Comparison of ENCODE assay signal across 8 mouse cellular contexts in genomic region chr5:33982731-33983259, GRCm38 (mm10). TPM values are rescaled to one million over a fixed set of nuclear protein-coding genes. Genes with fewer than 3 reads are reported as not detected.
A peak's percentile ranks its signal among the peaks of the same experiment; 100 is the strongest.
DNase-seq lines count a peak whose midpoint lies in the region; ATAC-seq lines count a peak whose summit lies in the region.

No protein-coding gene starts in this region.

- 5% methylated on average over 26 of the region's 26 CpGs for WGBS in heart, embryonic 15.5 days
- 4% methylated on average over 26 of the region's 26 CpGs for WGBS in forebrain, embryonic 12.5 days
- 8% methylated on average over 26 of the region's 26 CpGs for WGBS in liver, embryonic 16.5 days (ENCODE audit: insufficient replicate concordance)

- H3K4me3 ChIP-seq in heart, embryonic 15.5 days, result peak overlapping the region; percentile 71
- peak overlapping the region; percentile 92 for H3K4me3 ChIP-seq in forebrain, embryonic 12.5 days (replicated peaks)
- H3K4me3 ChIP-seq in liver, embryonic 16.5 days (ENCODE audit: low read depth, low read length), result peak overlapping the region; percentile 59

- H3K27ac ChIP-seq in heart, embryonic 15.5 days, result peak overlapping the region; percentile 55
- peak overlapping the region; percentile 77 for H3K27ac ChIP-seq in forebrain, embryonic 12.5 days
- no peak overlapping the region for H3K27ac ChIP-seq in liver, embryonic 16.5 days (ENCODE audit: low read length)

- peak; percentile 8; the same call in 1 of the 2 replicates for ATAC-seq in heart, embryonic 15.5 days (replicated peaks; ENCODE audit: insufficient number of reproducible peaks, insufficient read depth, low FRiP score, low read depth)
- ATAC-seq in forebrain, embryonic 12.5 days (ENCODE audit: low FRiP score), result peak; percentile 44
- ATAC-seq in liver, embryonic 16.5 days (ENCODE audit: low read depth), result no peak

- peak overlapping the region; percentile 60 for H3K9ac ChIP-seq in heart, embryonic 15.5 days
- H3K9ac ChIP-seq in forebrain, embryonic 12.5 days, result peak overlapping the region; percentile 94
- H3K9ac ChIP-seq in liver, embryonic 16.5 days (ENCODE audit: low read depth, low read length), result no peak overlapping the region

- peaks cover 10% of the 10 kb centered on the region; the same call in 1 of the 2 replicates for H3K27me3 ChIP-seq in heart, embryonic 15.5 days
- no peaks in the 10 kb centered on the region for H3K27me3 ChIP-seq in forebrain, embryonic 12.5 days
- H3K27me3 ChIP-seq in liver, embryonic 16.5 days (ENCODE audit: control insufficient read depth, insufficient read depth, low read depth, low read length), result peaks cover 33% of the 10 kb centered on the region

- peaks cover 13% of the 10 kb centered on the region for H3K4me1 ChIP-seq in heart, embryonic 15.5 days (replicated peaks)
- peaks cover 28% of the 10 kb centered on the region for H3K4me1 ChIP-seq in forebrain, embryonic 12.5 days
- no peaks in the 10 kb centered on the region; the same call in 1 of the 2 replicates for H3K4me1 ChIP-seq in liver, embryonic 16.5 days (ENCODE audit: control insufficient read depth, low read depth, low read length)

- no peaks in the 10 kb centered on the region for H3K9me3 ChIP-seq in heart, embryonic 15.5 days (replicated peaks)
- no peaks in the 10 kb centered on the region for H3K9me3 ChIP-seq in forebrain, embryonic 12.5 days
- no peaks in the 10 kb centered on the region for H3K9me3 ChIP-seq in liver, embryonic 16.5 days (replicated peaks; ENCODE audit: control insufficient read depth, low read length)

- no peaks in the 10 kb centered on the region for H3K36me3 ChIP-seq in heart, embryonic 15.5 days
- H3K36me3 ChIP-seq in forebrain, embryonic 12.5 days (replicated peaks), result peaks cover 9% of the 10 kb centered on the region
- H3K36me3 ChIP-seq in liver, embryonic 16.5 days (ENCODE audit: control insufficient read depth, insufficient read depth), result no peaks in the 10 kb centered on the region

- H3K4me2 ChIP-seq in heart, embryonic 15.5 days, result peak overlapping the region; percentile 98
- H3K4me2 ChIP-seq in forebrain, embryonic 12.5 days, result peak overlapping the region; percentile 80
- H3K4me2 ChIP-seq in liver, embryonic 16.5 days (ENCODE audit: low read depth, low read length), result peak overlapping the region; percentile 62

- no peak for DNase-seq in heart, adult 9 months (ENCODE audit: low spot score in 2 of 2)
- peak; percentile 13 for DNase-seq in R1 (ENCODE audit: low read depth, low spot score)
- DNase-seq in ovary, postnatal 10 days (ENCODE audit: low spot score), result no peak
- DNase-seq in frontal cortex, postnatal 36 days (ENCODE audit: low spot score in 2 of 2), result no peak
- no peak for DNase-seq in thymus, adult 18-20 months

RNA-seq across cellular contexts. Expression of gene Gm1673, which starts 0.4 kb away (rescaled TPM):
- polyA plus RNA-seq in heart, embryonic 15.5 days (2015; fragmentation: Nextera tagmentation; extraction: Ambion mirVana), result 52.9 and 54.1 TPM in 2 replicates
- polyA plus RNA-seq in forebrain, embryonic 12.5 days (2016; fragmentation: Nextera tagmentation; extraction: Ambion mirVana), result 387 and 405 TPM in 2 replicates
- polyA plus RNA-seq in liver, embryonic 16.5 days (2015; fragmentation: Nextera tagmentation; extraction: Ambion mirVana), result 3.4 and 4.6 TPM in 2 replicates

RNA-seq across cellular contexts. Expression of gene Nat8l, which starts 13.0 kb away (rescaled TPM):
- 0.47 and 0.70 TPM in 2 replicates for polyA plus RNA-seq in heart, embryonic 15.5 days (2015; fragmentation: Nextera tagmentation; extraction: Ambion mirVana)
- 2.4 and 3.1 TPM in 2 replicates for polyA plus RNA-seq in forebrain, embryonic 12.5 days (2016; fragmentation: Nextera tagmentation; extraction: Ambion mirVana)
- polyA plus RNA-seq in liver, embryonic 16.5 days (2015; fragmentation: Nextera tagmentation; extraction: Ambion mirVana), result 0.09 and 0.12 TPM in 2 replicates

RNA-seq across cellular contexts. Expression of gene Nelfa, which starts 46.6 kb away (rescaled TPM):
- 24.6 and 33.9 TPM in 2 replicates for polyA plus RNA-seq in heart, embryonic 15.5 days (2015; fragmentation: Nextera tagmentation; extraction: Ambion mirVana)
- 63.7 and 73.8 TPM in 2 replicates for polyA plus RNA-seq in forebrain, embryonic 12.5 days (2016; fragmentation: Nextera tagmentation; extraction: Ambion mirVana)
- polyA plus RNA-seq in liver, embryonic 16.5 days (2015; fragmentation: Nextera tagmentation; extraction: Ambion mirVana), result 22.4 and 23.0 TPM in 2 replicates
